Mouse (Mus musculus) kidney, embryonic 15.5 days (tissue): ENCODE measurements around the gene Itga7. TPM values are rescaled to one million over a fixed set of nuclear protein-coding genes. Genes with fewer than 3 reads are reported as not detected.
"Not testable (repeated sequence)": the region's sequence is repeated elsewhere in the genome, so short reads cannot be mapped to it uniquely, and the experiment has no call there.

Experiments used
- ATAC-seq: fragments of 200-750 bp; cut with Nextera tagmentation; replicated peaks from 2 replicates; pipeline ENCODE4 v1.8.0; 2017; ENCODE audit warnings: moderate TSS enrichment; ENCODE audit not compliant: low FRiP score
- H3K27ac ChIP-seq: fragments of 300-500 bp; sonication (generic); 2 replicates; pipeline ENCODE4 v1.5.1; 2015; ENCODE audit warnings: mild to moderate bottlenecking, inconsistent platforms
- H3K27me3 ChIP-seq: fragments of 300-500 bp; sonication (generic); 2 replicates; pipeline ENCODE4 v1.6.1; 2015; ENCODE audit warnings: inconsistent platforms
- H3K36me3 ChIP-seq: fragments of 300-500 bp; sonication (generic); 2 replicates; pipeline ENCODE4 v1.6.1; 2015; ENCODE audit warnings: inconsistent platforms
- H3K4me1 ChIP-seq: fragments of 300-500 bp; sonication (generic); 2 replicates; pipeline ENCODE4 v1.6.1; 2015; ENCODE audit warnings: inconsistent platforms
- H3K4me2 ChIP-seq: fragments of 300-500 bp; sonication (generic); 2 replicates; pipeline ENCODE4 v1.6.1; 2015; ENCODE audit warnings: moderate library complexity, mild to moderate bottlenecking, inconsistent platforms
- H3K4me3 ChIP-seq: fragments of 300-500 bp; sonication (generic); replicated peaks from 2 replicates; pipeline ENCODE4 v1.5.1; 2015; ENCODE audit warnings: mild to moderate bottlenecking, inconsistent platforms
- H3K9ac ChIP-seq: fragments of 300-500 bp; sonication (generic); 2 replicates; pipeline ENCODE4 v1.6.1; 2015; ENCODE audit warnings: mild to moderate bottlenecking, inconsistent platforms
- H3K9me3 ChIP-seq: fragments of 300-500 bp; sonication (generic); replicated peaks from 2 replicates; pipeline ENCODE4 v1.6.1; 2016; ENCODE audit warnings: inconsistent platforms
- WGBS: fragments of 180-500 bp; shearing (Covaris S2); methylation state at CpG from one replicate; pipeline ENCODE4 v1.1.7; 2015; ENCODE audit warnings: mixed read lengths; 5-methylcytosine and 5-hydroxymethylcytosine counted together
- polyA plus RNA-seq: library from polyadenylated mRNA; unstranded; fragments of >200 nt; fragmentation: Nextera tagmentation; extraction: Ambion mirVana; gene quantifications from 2 replicates; pipeline ENCODE4 v1.2.1, GENCODE M21; 2015

Itga7 gene
- polyA plus RNA-seq, 1 experiment from 2014 or later = 3.6 TPM

DNA sequence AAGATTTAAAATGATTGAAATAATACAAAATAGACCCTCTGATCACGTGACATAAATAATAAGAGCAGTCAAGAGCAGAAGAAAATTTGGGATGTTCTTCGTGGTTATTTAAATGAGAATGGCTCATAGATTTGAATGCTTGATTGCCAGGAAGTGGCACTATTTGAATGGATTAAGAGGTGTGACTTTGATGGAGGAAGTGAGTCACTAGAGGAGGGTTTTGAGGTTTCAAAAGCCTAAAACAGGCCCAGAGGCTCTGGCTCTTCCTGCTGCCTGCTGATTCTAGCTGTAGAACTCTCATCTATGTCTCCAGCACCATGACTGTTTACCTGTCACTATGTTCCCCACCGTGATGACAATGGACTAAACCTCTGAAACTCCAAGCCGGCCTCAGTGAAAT is 39.2 kb downstream of the Itga7 start:
- Histone ChIP-seq H3K4me3 (no peak overlapping the region), H3K27ac (no peak overlapping the region), H3K36me3 (no peaks in the 10 kb centered on the region), H3K9me3 (no peaks in the 10 kb centered on the region), H3K4me1 (peaks cover 2% of the 10 kb centered on the region; the same call in 1 of the 2 replicates), H3K27me3 (peaks cover 3% of the 10 kb centered on the region), H3K4me2 (no peak overlapping the region), H3K9ac (no peak overlapping the region)
- WGBS = 78% methylated on average over 4 of the region's 4 CpGs
- ATAC-seq = no peak

DNA sequence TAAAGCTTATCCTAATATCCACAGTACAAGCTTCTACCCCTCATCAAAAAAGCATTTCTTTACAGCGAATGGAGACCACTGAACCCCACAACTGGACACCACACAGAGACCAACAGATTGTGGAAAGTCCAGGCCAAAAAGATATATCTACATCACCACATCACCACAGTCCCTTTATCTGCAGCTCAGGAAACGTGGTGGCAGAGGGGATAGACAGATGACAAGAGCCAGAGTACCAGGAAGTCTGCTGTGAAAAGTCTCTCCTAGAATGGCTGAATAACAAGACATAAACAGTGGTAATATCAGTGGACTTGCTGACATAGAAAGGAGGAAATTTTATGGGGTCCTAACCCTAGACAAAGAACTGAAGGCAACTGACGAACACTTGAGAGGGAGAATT is 42.8 kb downstream of the Itga7 start:
- no peak for ATAC-seq
- peaks cover 2% of the 10 kb centered on the region; the same call in 1 of the 2 replicates for H3K4me1 ChIP-seq
- H3K4me3 ChIP-seq = no peak overlapping the region
- no peak overlapping the region for H3K9ac ChIP-seq
- H3K27me3 ChIP-seq = 0 out of 2 replicates have a peak, but pooled peaks cover 3% of the 10 kb centered on the region
- 62% methylated on average over 3 of the region's 3 CpGs for WGBS
- H3K4me2 ChIP-seq = no peak overlapping the region
- H3K27ac ChIP-seq = no peak overlapping the region
- H3K36me3 ChIP-seq = no peaks in the 10 kb centered on the region
- H3K9me3 ChIP-seq = no peaks in the 10 kb centered on the region

DNA sequence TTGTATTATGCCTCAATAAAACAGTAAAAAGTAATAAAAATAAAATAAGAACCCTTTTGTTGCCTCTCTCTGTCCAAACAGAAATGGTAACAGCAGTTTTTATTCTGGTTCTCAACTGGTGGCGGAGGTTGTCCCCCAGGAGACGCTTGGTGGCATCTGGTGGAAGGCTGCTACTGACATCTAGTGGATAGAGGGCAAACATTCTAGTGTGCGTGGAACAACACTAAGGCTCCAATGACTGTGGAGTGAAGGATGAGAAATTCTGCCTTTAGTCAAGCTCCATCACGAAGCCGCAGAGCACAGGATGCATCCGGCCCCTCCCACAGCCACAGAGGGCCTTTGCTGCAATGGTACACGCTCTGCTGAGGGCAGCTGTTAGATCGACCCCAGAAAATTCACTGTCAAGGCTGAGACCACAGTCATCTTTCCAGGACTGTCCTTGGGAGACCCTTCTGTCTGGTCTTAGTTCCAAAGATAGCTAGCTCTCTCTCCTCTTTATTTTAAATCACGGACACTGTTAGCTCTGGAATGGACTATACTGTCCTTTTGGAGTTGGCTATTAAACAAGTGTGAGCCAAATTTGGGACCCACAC is 44.0 kb downstream of the Itga7 start:
- ATAC-seq = peak; percentile 86
- Histone ChIP-seq H3K27ac (no peak overlapping the region), H3K4me2 (no peak overlapping the region), H3K4me1 (peaks cover 2% of the 10 kb centered on the region; the same call in 1 of the 2 replicates), H3K4me3 (no peak overlapping the region), H3K9ac (no peak overlapping the region), H3K27me3 (0 out of 2 replicates have a peak, but pooled peaks cover 3% of the 10 kb centered on the region), H3K9me3 (no peaks in the 10 kb centered on the region), H3K36me3 (no peaks in the 10 kb centered on the region)
- 21% methylated on average over 9 of the region's 9 CpGs for WGBS

DNA sequence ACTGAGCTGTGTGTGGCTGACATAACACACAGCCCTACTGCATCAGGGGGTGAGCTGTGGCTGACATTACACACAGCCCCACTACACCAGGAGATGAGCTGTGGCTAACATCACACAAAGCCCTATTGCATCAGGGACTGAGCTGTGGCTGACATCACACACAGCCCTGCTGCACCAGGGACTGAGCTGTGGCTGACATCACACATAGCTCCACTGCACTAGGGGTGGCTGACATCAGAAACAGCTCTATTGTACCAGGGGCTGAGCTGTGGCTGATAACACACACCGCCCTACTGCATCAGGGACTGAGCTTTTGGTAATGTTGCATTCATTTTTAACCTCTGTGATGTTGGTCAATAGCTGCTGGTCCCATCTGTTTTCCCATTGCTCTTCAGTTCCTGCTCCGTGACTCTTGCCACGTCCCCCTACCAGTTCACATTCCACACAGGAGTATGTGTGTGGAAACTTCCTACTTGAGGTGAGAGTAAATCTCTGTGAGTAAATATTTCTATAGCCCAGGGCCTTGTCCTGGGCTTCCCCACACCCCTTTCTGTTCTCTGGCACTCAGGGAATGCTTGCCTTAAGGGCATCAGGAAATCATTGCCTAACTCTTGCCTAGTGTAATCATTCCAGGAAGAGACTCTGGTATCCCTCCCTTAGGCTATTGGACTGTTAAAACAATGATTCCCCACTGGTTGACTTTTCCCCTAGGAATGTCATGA is 47.2 kb downstream of the Itga7 start:
- H3K9ac ChIP-seq = no peak overlapping the region
- H3K36me3 ChIP-seq = no peaks in the 10 kb centered on the region
- WGBS = 74% methylated on average over 3 of the region's 3 CpGs
- H3K4me1 ChIP-seq = peaks cover 2% of the 10 kb centered on the region; the same call in 1 of the 2 replicates
- H3K4me2 ChIP-seq = no peak overlapping the region
- no peak for ATAC-seq
- no peak overlapping the region for H3K27ac ChIP-seq
- no peak overlapping the region for H3K4me3 ChIP-seq
- 0 out of 2 replicates have a peak, but pooled peaks cover 3% of the 10 kb centered on the region for H3K27me3 ChIP-seq
- no peaks in the 10 kb centered on the region for H3K9me3 ChIP-seq

DNA sequence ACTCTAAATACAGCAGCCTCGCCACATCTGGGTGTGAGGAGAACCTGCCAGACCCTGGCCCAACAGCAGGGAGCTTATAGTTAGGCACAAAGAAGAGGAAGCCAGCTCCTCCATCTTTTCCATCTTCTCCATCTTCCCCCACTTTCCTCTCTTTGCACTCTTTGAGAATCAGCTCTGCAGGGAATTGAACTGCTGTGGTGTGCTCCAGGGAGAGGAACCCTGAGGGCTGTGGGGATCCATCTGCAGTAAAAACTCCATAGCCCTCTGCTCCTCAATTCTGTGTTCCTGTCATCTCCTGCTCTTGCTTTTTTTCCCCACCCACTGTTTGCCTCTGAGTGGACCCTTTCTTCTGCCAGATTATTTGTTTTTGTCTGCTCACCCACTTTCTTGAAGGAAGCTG is 55.5 kb downstream of the Itga7 start, which contains the start of gene Olfr9:
Olfr9 (plus strand) TSS at position 301 of the 400 bp plus-strand sequence.
- not testable (repeated sequence) for ATAC-seq

DNA sequence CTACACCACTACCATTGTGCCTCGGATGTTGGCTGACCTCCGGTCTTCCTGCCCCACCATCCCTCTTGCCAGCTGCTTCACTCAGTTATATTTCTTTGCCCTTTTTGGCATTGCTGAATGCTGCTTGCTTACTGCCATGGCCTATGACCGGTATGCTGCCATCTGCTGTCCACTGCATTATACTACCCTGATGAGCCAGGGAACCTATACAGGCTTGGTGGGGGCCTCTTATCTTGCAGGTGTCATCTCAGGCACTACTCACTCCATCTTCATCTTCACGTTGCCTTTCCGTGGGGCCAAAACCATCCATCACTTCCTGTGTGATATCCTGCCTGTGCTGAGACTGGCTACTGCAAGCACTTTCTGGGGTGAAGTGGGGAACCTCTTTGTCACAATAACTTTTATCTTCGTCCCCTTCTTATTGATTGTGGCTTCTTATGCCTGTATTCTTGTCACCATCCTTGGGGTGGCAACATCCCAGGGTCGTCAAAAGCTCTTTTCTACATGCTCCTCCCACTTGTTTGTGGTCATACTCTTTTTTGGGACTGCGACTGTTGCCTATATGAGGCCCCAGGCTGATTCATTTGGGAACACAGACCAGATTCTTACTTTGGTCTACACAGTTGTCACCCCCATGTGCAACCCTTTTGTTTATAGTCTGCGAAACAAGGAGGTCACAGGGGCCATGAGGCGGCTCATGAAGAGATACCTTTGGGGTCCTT is 56.7 kb downstream of the Itga7 start:
- WGBS = 62% methylated on average over 7 of the region's 10 CpGs
- H3K27me3 ChIP-seq, H3K9me3 ChIP-seq, H3K9ac ChIP-seq, H3K36me3 ChIP-seq, ATAC-seq, H3K4me3 ChIP-seq, H3K4me2 ChIP-seq, H3K27ac ChIP-seq, H3K4me1 ChIP-seq: not testable (repeated sequence)

More for the DNA sequence above, 55.5 kb downstream of the Itga7 start, which contains the start of gene Olfr9:
- not testable (repeated sequence) for H3K36me3 ChIP-seq, H3K27me3 ChIP-seq, H3K4me1 ChIP-seq, H3K27ac ChIP-seq, H3K4me3 ChIP-seq, H3K4me2 ChIP-seq, H3K9ac ChIP-seq, H3K9me3 ChIP-seq
- WGBS = 54% methylated on average over 1 of the region's 1 CpGs

DNA sequence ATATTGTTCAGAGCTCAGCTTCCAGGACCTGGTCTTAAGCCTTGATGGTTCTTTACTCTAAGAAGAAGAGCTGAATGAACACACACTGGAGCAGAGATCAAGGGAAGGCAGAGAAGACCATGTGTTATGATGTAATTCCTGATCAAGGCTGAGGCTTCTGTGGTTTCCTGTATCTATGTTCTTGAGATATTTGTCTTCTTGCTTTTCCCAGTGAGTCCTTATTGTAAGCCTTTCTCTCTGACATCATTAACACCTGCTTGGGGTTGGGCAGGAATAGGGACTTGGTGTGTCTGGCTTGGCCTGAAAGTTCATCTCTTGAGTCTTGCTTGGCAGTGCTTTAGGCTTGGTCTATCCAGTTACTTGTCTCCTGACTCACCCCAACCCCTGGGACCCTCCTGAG is 57.4 kb downstream of the Itga7 start:
- Histone ChIP-seq H3K4me2 (no peak overlapping the region), H3K9ac (no peak overlapping the region), H3K9me3 (no peaks in the 10 kb centered on the region), H3K36me3 (no peaks in the 10 kb centered on the region), H3K27me3 (0 out of 2 replicates have a peak, but pooled peaks cover 3% of the 10 kb centered on the region), H3K27ac (no peak overlapping the region), H3K4me3 (no peak overlapping the region), H3K4me1 (no peaks in the 10 kb centered on the region)
- no peak for ATAC-seq

DNA sequence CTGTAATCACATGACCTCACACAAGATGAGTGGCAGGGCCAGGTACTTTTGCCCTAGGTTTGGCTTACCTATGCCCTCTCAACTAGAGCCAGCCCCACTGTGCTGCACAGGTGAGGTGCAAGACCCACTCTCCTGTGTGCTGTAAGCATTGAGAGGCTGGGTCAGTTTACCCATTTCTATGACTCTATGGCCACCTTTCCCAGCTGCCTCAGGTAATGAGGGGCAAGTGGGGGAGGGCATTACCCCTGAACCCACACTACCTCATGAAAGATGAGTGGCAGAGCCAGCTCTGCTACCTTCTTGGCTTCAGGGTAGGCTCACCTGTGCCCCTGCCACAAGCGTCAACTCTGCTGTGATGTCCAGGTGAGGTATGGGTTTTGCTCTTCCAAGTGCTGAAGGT is 62.2 kb downstream of the Itga7 start:
- 93% methylated on average over 1 of the region's 1 CpGs for WGBS

DNA sequence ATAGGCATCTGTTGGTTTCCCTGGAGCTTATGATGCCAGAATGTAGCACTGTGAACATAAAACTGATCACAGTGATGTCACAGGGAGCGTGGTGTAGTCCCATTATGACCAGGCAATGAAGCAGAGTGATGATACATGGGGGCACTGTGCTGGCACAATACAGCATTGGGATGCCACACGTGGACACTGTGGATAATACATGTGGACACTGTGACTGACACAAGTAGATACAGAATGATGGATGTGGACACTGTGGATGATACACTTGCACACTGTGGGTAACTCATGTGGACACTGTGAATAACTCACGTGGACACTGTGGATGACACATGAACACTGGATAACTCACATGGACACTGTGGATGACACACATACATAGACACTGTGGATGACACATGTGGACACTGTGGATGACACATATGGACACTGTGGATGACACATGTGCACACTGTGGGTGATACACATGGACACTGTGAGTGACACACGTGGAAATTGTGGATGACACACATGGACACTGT is 63.0 kb downstream of the Itga7 start:
- H3K9ac ChIP-seq = no peak overlapping the region
- 74% methylated on average over 4 of the region's 4 CpGs for WGBS
- no peak overlapping the region for H3K4me2 ChIP-seq
- H3K4me3 ChIP-seq = no peak overlapping the region
- H3K27me3 ChIP-seq = no peaks in the 10 kb centered on the region
- H3K27ac ChIP-seq = no peak overlapping the region
- no peaks in the 10 kb centered on the region for H3K4me1 ChIP-seq
- H3K9me3 ChIP-seq = no peaks in the 10 kb centered on the region
- no peak; the same call in 1 of the 2 replicates for ATAC-seq
- H3K36me3 ChIP-seq = no peaks in the 10 kb centered on the region

More for the DNA sequence above, 62.2 kb downstream of the Itga7 start:
- Histone ChIP-seq H3K27ac (no peak overlapping the region), H3K9me3 (no peaks in the 10 kb centered on the region), H3K4me2 (no peak overlapping the region), H3K4me1 (no peaks in the 10 kb centered on the region), H3K4me3 (no peak overlapping the region), H3K36me3 (no peaks in the 10 kb centered on the region), H3K27me3 (no peaks in the 10 kb centered on the region), H3K9ac (no peak overlapping the region)
- ATAC-seq = no peak

DNA sequence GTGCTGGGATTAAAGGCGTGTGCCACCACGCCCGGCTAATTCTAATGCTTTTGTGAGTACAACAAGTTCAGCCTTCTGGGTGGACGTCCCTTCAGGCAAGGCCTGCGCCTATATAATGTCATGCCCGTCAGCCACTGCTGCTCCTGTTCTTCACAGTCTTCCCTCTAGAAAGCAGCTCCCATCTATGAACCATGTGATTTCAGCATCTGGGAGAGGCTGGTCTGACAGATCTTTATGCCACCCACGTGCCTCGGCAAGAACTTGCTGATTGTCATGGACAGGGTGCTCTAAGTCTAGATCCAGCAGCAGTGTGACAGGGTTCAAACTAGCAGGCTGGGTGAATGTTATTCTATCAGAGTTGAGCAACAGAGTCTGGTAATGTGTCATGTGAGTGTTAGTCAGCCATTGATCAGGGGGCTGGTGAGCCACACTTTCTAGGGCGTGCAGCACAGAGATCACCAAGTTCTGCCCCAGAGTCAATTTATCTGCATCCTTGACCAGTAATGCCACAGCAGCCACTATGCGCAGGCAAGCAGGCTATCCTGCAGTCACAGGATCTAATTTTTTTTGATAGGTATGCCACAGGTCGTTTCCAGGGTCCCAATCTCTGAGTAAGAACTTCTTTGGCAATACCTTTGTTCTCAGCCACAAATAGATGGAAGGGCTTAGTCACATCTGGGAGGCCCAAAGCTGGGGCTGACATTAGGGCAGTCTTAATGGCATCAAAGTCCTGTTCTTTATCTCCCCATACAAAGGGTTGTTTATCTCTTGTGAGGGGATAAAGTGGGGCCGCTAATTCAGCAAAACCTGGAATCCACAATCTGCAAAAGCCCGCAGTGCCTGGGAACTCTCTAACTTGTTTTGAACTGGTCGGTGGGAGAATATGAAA is 70.7 kb downstream of the Itga7 start:
- H3K27me3 ChIP-seq = no peaks in the 10 kb centered on the region
- ATAC-seq = no peak
- no peak overlapping the region for H3K4me2 ChIP-seq
- no peaks in the 10 kb centered on the region for H3K36me3 ChIP-seq
- no peaks in the 10 kb centered on the region for H3K4me1 ChIP-seq
- no peak overlapping the region for H3K9ac ChIP-seq
- no peaks in the 10 kb centered on the region for H3K9me3 ChIP-seq
- 81% methylated on average over 14 of the region's 14 CpGs for WGBS
- H3K27ac ChIP-seq = no peak overlapping the region
- H3K4me3 ChIP-seq = no peak overlapping the region
